23 mouse cellular contexts compared by ENCODE assay signal in the genomic region with DNA sequence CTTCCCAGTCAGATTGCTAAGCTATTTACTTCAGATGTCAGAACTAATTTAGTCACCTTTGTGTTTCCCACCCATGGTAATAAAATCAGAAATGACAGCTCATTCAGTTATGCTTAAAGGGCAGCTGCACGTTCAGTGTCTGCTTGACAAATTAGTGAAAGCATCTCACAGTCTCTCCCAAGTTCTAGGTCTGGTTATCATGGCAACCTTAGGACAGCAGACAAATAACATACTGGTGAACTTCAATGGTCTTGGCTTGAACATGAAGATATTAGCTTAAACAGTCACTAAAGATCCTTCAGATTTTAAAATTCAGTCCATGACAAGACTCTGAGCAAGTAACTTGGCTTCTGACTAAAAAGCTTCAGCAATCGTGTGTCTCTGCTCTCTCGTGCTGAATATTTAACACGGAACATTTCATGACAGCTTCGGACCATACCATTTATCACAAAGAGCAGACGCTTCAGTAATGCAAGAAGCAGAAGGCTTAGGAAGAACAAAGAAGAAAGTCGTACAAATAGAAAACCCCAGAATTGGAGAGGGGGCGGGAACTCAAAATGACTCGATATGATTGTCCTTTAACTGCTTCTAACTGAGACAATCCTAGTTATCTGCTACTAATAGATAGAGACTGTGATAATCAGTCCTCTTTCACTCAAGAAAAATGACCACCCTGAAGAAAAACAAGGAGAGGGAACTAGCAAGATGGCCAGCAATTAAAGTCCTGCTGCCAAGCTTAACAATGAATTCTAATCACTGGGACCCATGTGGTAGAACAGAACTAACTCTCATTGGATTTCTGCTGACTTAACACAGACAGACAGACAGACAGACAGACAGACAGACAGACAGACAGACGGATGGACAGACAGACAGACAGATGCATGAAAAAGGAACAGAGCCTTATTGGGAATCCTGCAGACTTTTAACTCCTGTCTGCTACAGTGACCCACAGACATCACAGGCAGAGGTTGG. TPM values are rescaled to one million over a fixed set of nuclear protein-coding genes. Genes with fewer than 3 reads are reported as not detected.
A peak's percentile ranks its signal among the peaks of the same experiment; 100 is the strongest.
DNase-seq lines count a peak whose midpoint lies in the region; ATAC-seq and TF ChIP-seq lines count a peak whose summit lies in the region.
"Had no signal": no experiment of that assay in that cellular context is flagged by ENCODE, and none has a peak within 500 bp of the region (broad histone marks: within the 10 kb centered on the region; RNA-seq: fewer than 3 reads in every experiment).

No protein-coding gene starts in this region.

- H3K4me2 ChIP-seq in embryonic facial prominence, embryonic 14.5 days (ENCODE audit: low read depth, low read length) = no peak overlapping the region
- H3K4me2 ChIP-seq in hindbrain, embryonic 16.5 days (ENCODE audit: low read length) = no peak overlapping the region
- H3K4me2 ChIP-seq in hindbrain, embryonic 13.5 days = no peak overlapping the region
- no peak overlapping the region for H3K4me2 ChIP-seq in midbrain, postnatal 0 days (ENCODE audit: low read depth, low read length, poor library complexity, severe bottlenecking)
- no peak overlapping the region for H3K4me2 ChIP-seq in midbrain, embryonic 16.5 days (ENCODE audit: low read length)
- H3K4me2 ChIP-seq: embryonic facial prominence, embryonic 12.5 days; forebrain, embryonic 13.5 days; heart, embryonic 11.5 days had no signal

- no peak for TF ChIP-seq CTCF in midbrain, postnatal 0 days (IDR thresholded peaks at IDR 0.05)

- peak; percentile 21 for DNase-seq in embryonic facial prominence, embryonic 14.5 days (ENCODE audit: low spot score)
- DNase-seq in embryonic facial prominence, embryonic 10.5 days (ENCODE audit: low spot score) = no peak
- peak; percentile 18 for DNase-seq in midbrain, postnatal 0 days (ENCODE audit: low spot score)
- peak; percentile 83 for DNase-seq in retina, postnatal 1 day
- DNase-seq in thymus, postnatal 14 days = no peak
- DNase-seq: adrenal gland, postnatal 10 days; adrenal gland, postnatal 36 days; cerebellum, adult 11-12 months; cerebellum, adult 8-10 months; cerebellum, postnatal 10 days; gastrocnemius, adult 2 months; gastrocnemius, postnatal 14 days; heart, adult 11 months had no signal

- no peak overlapping the region for H3K9ac ChIP-seq in embryonic facial prominence, embryonic 14.5 days (ENCODE audit: low read depth, low read length)
- no peak overlapping the region for H3K9ac ChIP-seq in hindbrain, embryonic 16.5 days (ENCODE audit: low read depth, low read length)
- no peak overlapping the region for H3K9ac ChIP-seq in hindbrain, embryonic 13.5 days
- H3K9ac ChIP-seq in midbrain, postnatal 0 days (replicated peaks; ENCODE audit: low read length, poor library complexity, severe bottlenecking) = no peak overlapping the region
- no peak overlapping the region for H3K9ac ChIP-seq in midbrain, embryonic 16.5 days (ENCODE audit: low read depth, low read length)
- H3K9ac ChIP-seq: embryonic facial prominence, embryonic 12.5 days; forebrain, embryonic 13.5 days had no signal

- no peaks in the 10 kb centered on the region for H3K36me3 ChIP-seq in embryonic facial prominence, embryonic 14.5 days (ENCODE audit: control insufficient read depth, insufficient read depth, low read length)
- no peaks in the 10 kb centered on the region for H3K36me3 ChIP-seq in embryonic facial prominence, embryonic 10.5 days (replicated peaks)
- H3K36me3 ChIP-seq in hindbrain, embryonic 16.5 days (ENCODE audit: control insufficient read depth, insufficient read depth, low read length) = no peaks in the 10 kb centered on the region
- no peaks in the 10 kb centered on the region for H3K36me3 ChIP-seq in hindbrain, embryonic 13.5 days
- H3K36me3 ChIP-seq in midbrain, postnatal 0 days (ENCODE audit: insufficient read depth, low read length) = no peaks in the 10 kb centered on the region
- no peaks in the 10 kb centered on the region for H3K36me3 ChIP-seq in midbrain, embryonic 16.5 days (ENCODE audit: control insufficient read depth, insufficient read depth, low read length)
- H3K36me3 ChIP-seq: embryonic facial prominence, embryonic 12.5 days had no signal

- ATAC-seq in embryonic facial prominence, embryonic 14.5 days (ENCODE audit: low read depth) = no peak; the same call in 1 of the 2 replicates
- ATAC-seq in hindbrain, embryonic 16.5 days = 0 out of 2 replicates have a peak, but pooled peaks have one; percentile 40
- no peak for ATAC-seq in hindbrain, embryonic 13.5 days (ENCODE audit: low FRiP score)
- 0 out of 2 replicates have a peak, but pooled peaks have one; percentile 54 for ATAC-seq in midbrain, postnatal 0 days (ENCODE audit: low FRiP score)
- no peak for ATAC-seq in midbrain, embryonic 16.5 days
- ATAC-seq: forebrain, embryonic 13.5 days; forebrain, embryonic 16.5 days; intestine, postnatal 0 days; Patski had no signal

- 73% methylated on average over 10 of the region's 10 CpGs for WGBS in embryonic facial prominence, embryonic 14.5 days
- 88% methylated on average over 10 of the region's 10 CpGs for WGBS in embryonic facial prominence, embryonic 10.5 days
- 70% methylated on average over 10 of the region's 10 CpGs for WGBS in hindbrain, embryonic 16.5 days
- WGBS in hindbrain, embryonic 13.5 days = 73% methylated on average over 10 of the region's 10 CpGs
- 57% methylated on average over 10 of the region's 10 CpGs for WGBS in midbrain, postnatal 0 days
- WGBS in midbrain, embryonic 16.5 days = 66% methylated on average over 10 of the region's 10 CpGs

- no peaks in the 10 kb centered on the region for H3K27me3 ChIP-seq in embryonic facial prominence, embryonic 14.5 days (replicated peaks; ENCODE audit: control insufficient read depth, insufficient read depth, low read length)
- no peaks in the 10 kb centered on the region for H3K27me3 ChIP-seq in embryonic facial prominence, embryonic 10.5 days (replicated peaks; ENCODE audit: low read depth, poor library complexity, severe bottlenecking)
- H3K27me3 ChIP-seq in hindbrain, embryonic 16.5 days (replicated peaks; ENCODE audit: control insufficient read depth, insufficient read depth, low read length) = no peaks in the 10 kb centered on the region
- no peaks in the 10 kb centered on the region for H3K27me3 ChIP-seq in hindbrain, embryonic 13.5 days
- H3K27me3 ChIP-seq in midbrain, postnatal 0 days (ENCODE audit: insufficient read depth, low read length) = no peaks in the 10 kb centered on the region
- no peaks in the 10 kb centered on the region for H3K27me3 ChIP-seq in midbrain, embryonic 16.5 days (ENCODE audit: control insufficient read depth, insufficient read depth, low read depth, low read length)
- H3K27me3 ChIP-seq: embryonic facial prominence, embryonic 12.5 days; forebrain, embryonic 13.5 days; Patski had no signal

- no peak overlapping the region for H3K27ac ChIP-seq in embryonic facial prominence, embryonic 14.5 days (replicated peaks; ENCODE audit: low read depth, low read length)
- H3K27ac ChIP-seq in embryonic facial prominence, embryonic 10.5 days (replicated peaks) = no peak overlapping the region
- no peak overlapping the region for H3K27ac ChIP-seq in hindbrain, embryonic 16.5 days (ENCODE audit: low read depth, low read length)
- no peak overlapping the region for H3K27ac ChIP-seq in hindbrain, embryonic 13.5 days
- H3K27ac ChIP-seq in midbrain, postnatal 0 days (ENCODE audit: low read depth, low read length) = no peak overlapping the region
- no peak overlapping the region for H3K27ac ChIP-seq in midbrain, embryonic 16.5 days (ENCODE audit: low read length)
- H3K27ac ChIP-seq: embryonic facial prominence, embryonic 12.5 days; forebrain, embryonic 13.5 days; gastrocnemius, adult 2 months had no signal

- no peak overlapping the region for H3K4me3 ChIP-seq in embryonic facial prominence, embryonic 14.5 days (ENCODE audit: low read depth, low read length)
- H3K4me3 ChIP-seq in embryonic facial prominence, embryonic 10.5 days = no peak overlapping the region
- H3K4me3 ChIP-seq in hindbrain, embryonic 16.5 days (ENCODE audit: low read length) = no peak overlapping the region
- no peak overlapping the region for H3K4me3 ChIP-seq in hindbrain, embryonic 13.5 days
- H3K4me3 ChIP-seq in midbrain, postnatal 0 days (ENCODE audit: low read depth, low read length) = no peak overlapping the region
- H3K4me3 ChIP-seq in midbrain, embryonic 16.5 days (ENCODE audit: low read depth, low read length) = no peak overlapping the region
- H3K4me3 ChIP-seq: embryonic facial prominence, embryonic 12.5 days; erythroblast, embryonic 14.5 days; forebrain, embryonic 13.5 days; gastrocnemius, adult 2 months had no signal

- H3K4me1 ChIP-seq in embryonic facial prominence, embryonic 14.5 days (ENCODE audit: control insufficient read depth, insufficient read depth, low read length) = no peaks in the 10 kb centered on the region
- no peaks in the 10 kb centered on the region for H3K4me1 ChIP-seq in embryonic facial prominence, embryonic 10.5 days
- H3K4me1 ChIP-seq in hindbrain, embryonic 16.5 days (ENCODE audit: control insufficient read depth, insufficient read depth, low read depth, low read length) = no peaks in the 10 kb centered on the region
- no peaks in the 10 kb centered on the region for H3K4me1 ChIP-seq in hindbrain, embryonic 13.5 days (replicated peaks)
- no peaks in the 10 kb centered on the region for H3K4me1 ChIP-seq in midbrain, postnatal 0 days (ENCODE audit: insufficient read depth, low read length)
- H3K4me1 ChIP-seq in midbrain, embryonic 16.5 days (ENCODE audit: control insufficient read depth, insufficient read depth, low read length) = 0 out of 2 replicates have a peak, but pooled peaks cover 2% of the 10 kb centered on the region
- H3K4me1 ChIP-seq: embryonic facial prominence, embryonic 12.5 days; forebrain, embryonic 13.5 days had no signal

- H3K9me3 ChIP-seq in embryonic facial prominence, embryonic 14.5 days (ENCODE audit: control insufficient read depth, low read length) = no peaks in the 10 kb centered on the region
- H3K9me3 ChIP-seq in embryonic facial prominence, embryonic 10.5 days = no peaks in the 10 kb centered on the region
- H3K9me3 ChIP-seq in hindbrain, embryonic 16.5 days (ENCODE audit: control insufficient read depth, low read length) = no peaks in the 10 kb centered on the region
- no peaks in the 10 kb centered on the region for H3K9me3 ChIP-seq in hindbrain, embryonic 13.5 days
- no peaks in the 10 kb centered on the region for H3K9me3 ChIP-seq in midbrain, postnatal 0 days (ENCODE audit: low read length)
- H3K9me3 ChIP-seq in midbrain, embryonic 16.5 days (replicated peaks; ENCODE audit: control insufficient read depth, low read length, poor library complexity, severe bottlenecking) = no peaks in the 10 kb centered on the region
- H3K9me3 ChIP-seq: embryonic facial prominence, embryonic 12.5 days; forebrain, embryonic 13.5 days had no signal

RNA-seq across cellular contexts. Expression of a gene that starts 27.3 kb away (rescaled TPM):
- 27.9 and 32.5 TPM in 2 replicates for polyA plus RNA-seq in embryonic facial prominence, embryonic 14.5 days (2014; fragmentation: Nextera tagmentation; extraction: Ambion mirVana)
- polyA plus RNA-seq in embryonic facial prominence, embryonic 10.5 days (2016; fragmentation: Nextera tagmentation; extraction: Ambion mirVana) = 49.8 and 51.8 TPM in 2 replicates
- 30.5 and 34.1 TPM in 2 replicates for polyA plus RNA-seq in hindbrain, embryonic 16.5 days (2015; fragmentation: Nextera tagmentation; extraction: Ambion mirVana)
- polyA plus RNA-seq in hindbrain, embryonic 13.5 days (2015; fragmentation: Nextera tagmentation; extraction: Ambion mirVana) = 34.6 and 40.1 TPM in 2 replicates
- 8.1 and 12.0 TPM in 2 replicates for total RNA-seq in midbrain, postnatal 0 days (2014; rRNA removed)
- 34.6 and 36.6 TPM in 2 replicates for polyA plus RNA-seq in midbrain, postnatal 0 days (2015; fragmentation: Nextera tagmentation; extraction: Ambion mirVana)
- 35.8 and 40.3 TPM in 2 replicates for polyA plus RNA-seq in midbrain, embryonic 16.5 days (2015; fragmentation: Nextera tagmentation; extraction: Ambion mirVana)

Comparison
In these comparisons a context has a peak if more than half of its experiments do, and no peak if none do; other contexts are left out.
1. ATAC-seq: peak in hindbrain, embryonic 16.5 days (single experiment) and midbrain, postnatal 0 days (single experiment); none in embryonic facial prominence, embryonic 14.5 days (single experiment), hindbrain, embryonic 13.5 days (single experiment) and midbrain, embryonic 16.5 days (single experiment).
2. DNase-seq: peak in embryonic facial prominence, embryonic 14.5 days (single experiment), midbrain, postnatal 0 days (single experiment) and retina, postnatal 1 day (single experiment); none in embryonic facial prominence, embryonic 10.5 days (single experiment) and thymus, postnatal 14 days (single experiment).